Mouse (Mus musculus) ovary, adult 18-20 months (tissue): Measurements from ENCODE around the gene Efs.

Experiments used
- DNase-seq: peaks from one replicate; pipeline ENCODE4 v3.0.0; 2022; ENCODE audit warnings: low spot score, mixed read lengths

Efs gene

GRCm38 (mm10) chr14:54924641-54925348 is 1.1 kb downstream of the Efs start:
- DNase-seq, result peak; percentile 13

- no peak for DNase-seq
Observed at GRCm38 (mm10) chr14:54920076-54920685, 5.7 kb downstream of the Efs start.

GRCm38 (mm10) chr14:54913343-54913742 is 12.6 kb downstream of the Efs start:
- DNase-seq, result no peak

- DNase-seq, result peak; percentile 56
Observed at GRCm38 (mm10) chr14:54912886-54913285, 13.0 kb downstream of the Efs start, which contains the start of gene Slc22a17. TSS of gene Slc22a17 (minus strand) at chr14:54913132.

- no peak for DNase-seq
Observed at GRCm38 (mm10) chr14:54912109-54912850, 13.6 kb downstream of the Efs start.

- no peak for DNase-seq
Observed at GRCm38 (mm10) chr14:54908682-54909081, 17.2 kb downstream of the Efs start.

GRCm38 (mm10) chr14:54903641-54904040 is 22.3 kb downstream of the Efs start:
- DNase-seq, result no peak

- DNase-seq, result no peak
Observed at GRCm38 (mm10) chr14:54900383-54900782, 25.5 kb downstream of the Efs start.

- peak; percentile 85 for DNase-seq
Observed at GRCm38 (mm10) chr14:54897445-54897844, 28.5 kb downstream of the Efs start.

GRCm38 (mm10) chr14:54894296-54895151 is 31.4 kb downstream of the Efs start:
- DNase-seq, result peak; percentile 58

- DNase-seq, result peak; percentile 99
Observed at GRCm38 (mm10) chr14:54893651-54894181, 32.2 kb downstream of the Efs start.

- no peak for DNase-seq
Observed at GRCm38 (mm10) chr14:54892200-54892599, 33.7 kb downstream of the Efs start, which contains the start of gene Pabpn1. TSS of gene Pabpn1 (plus strand) at chr14:54892500.

GRCm38 (mm10) chr14:54885309-54885708 is 40.6 kb downstream of the Efs start:
- DNase-seq, result peak; percentile 35

GRCm38 (mm10) chr14:54884022-54884712 is 41.8 kb downstream of the Efs start:
- no peak for DNase-seq

GRCm38 (mm10) chr14:54883154-54884021 is 42.5 kb downstream of the Efs start, which contains the start of the genes Bcl2l2 and Gm20521:
TSS of gene Bcl2l2 (plus strand) at chr14:54883377.
TSS of gene Gm20521 (plus strand) at chr14:54883441.
- peak; percentile 83 for DNase-seq

- peak; percentile 68 for DNase-seq
Observed at GRCm38 (mm10) chr14:54877048-54877715, 48.7 kb downstream of the Efs start, which contains the start of gene Ppp1r3e. TSS of gene Ppp1r3e (minus strand) at chr14:54877550.

GRCm38 (mm10) chr14:54876539-54877047 is 49.3 kb downstream of the Efs start:
- DNase-seq, result peak; percentile 89

- no peak for DNase-seq
Observed at GRCm38 (mm10) chr14:54875844-54876538, 49.9 kb downstream of the Efs start.
